Comparison of ENCODE assay signal across 1 mouse cellular context in the genomic region with DNA sequence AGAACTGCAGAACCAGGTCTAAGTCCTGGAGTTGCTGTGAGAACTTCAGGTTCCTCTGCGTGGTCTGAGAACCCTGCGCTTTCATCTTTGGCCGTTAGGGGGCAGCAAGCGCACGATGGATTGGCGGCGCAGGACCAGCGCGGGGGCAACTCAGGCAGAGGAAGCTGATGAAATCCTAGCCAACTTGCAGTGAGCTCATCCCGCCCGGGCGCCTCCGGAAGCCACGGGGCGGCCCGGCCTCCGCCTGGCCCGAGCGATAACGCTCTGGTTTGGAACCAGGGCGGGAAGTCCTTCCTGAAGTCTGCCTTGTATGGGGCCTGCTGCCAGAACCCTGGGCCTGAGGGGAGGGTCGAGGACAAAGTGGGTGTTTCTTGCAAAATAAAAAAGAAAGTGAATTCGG.
TF ChIP-seq lines count a peak whose summit lies in the region.

No protein-coding gene starts in this region.

TF ChIP-seq in CH12.LX, 34 proteins besides CTCF, POLR2A, EP300 and RAD21:
- peak; percentile 14; the same call in 1 of the 2 replicates for TF ChIP-seq ZMIZ1 (IDR thresholded peaks at IDR 0.05; ENCODE audit: low read depth, low read length)
- no peak for TF ChIP-seq USF1 (IDR thresholded peaks at IDR 0.05; ENCODE audit: low read depth, low read length)
- no peak for TF ChIP-seq ZKSCAN1 (IDR thresholded peaks at IDR 0.05; ENCODE audit: borderline replicate concordance, low read depth, low read length)
- no peak for TF ChIP-seq MAFK (IDR thresholded peaks at IDR 0.05; ENCODE audit: insufficient replicate concordance, low read length)
- TF ChIP-seq SMC3 (IDR thresholded peaks at IDR 0.05; ENCODE audit: low read depth, low read length), result peak; percentile 90
- TF ChIP-seq ELF1 (IDR thresholded peaks at IDR 0.05; ENCODE audit: low read depth, low read length), result peak; percentile 77
- TF ChIP-seq E2F4 (IDR thresholded peaks at IDR 0.05; ENCODE audit: insufficient replicate concordance, low read depth, low read length), result no peak
- no peak; the same call in 1 of the 2 replicates for TF ChIP-seq NRF1 (IDR thresholded peaks at IDR 0.05; ENCODE audit: low read depth, low read length)
- no peak; the same call in 1 of the 2 replicates for TF ChIP-seq CHD1 (IDR thresholded peaks at IDR 0.05; ENCODE audit: low read depth, low read length)
- no peak for TF ChIP-seq IRF4 (IDR thresholded peaks at IDR 0.05; ENCODE audit: low read depth, low read length)
- TF ChIP-seq NELFE (IDR thresholded peaks at IDR 0.05; ENCODE audit: low read depth, low read length), result 0 out of 2 replicates have a peak, but pooled peaks have one; percentile 55
- peak; percentile 48 for TF ChIP-seq ETS1 (conservative IDR thresholded peaks at IDR 0.05; ENCODE audit: low read depth, low read length)
- TF ChIP-seq UBTF (IDR thresholded peaks at IDR 0.05; ENCODE audit: low read depth, low read length), result 0 out of 2 replicates have a peak, but pooled peaks have one; percentile 37
- TF ChIP-seq JUN (IDR thresholded peaks at IDR 0.05; ENCODE audit: insufficient read depth, low read depth, low read length), result peak; percentile 47; the same call in 1 of the 2 replicates
- 0 out of 2 replicates have a peak, but pooled peaks have one; percentile 23 for TF ChIP-seq BHLHE40 (IDR thresholded peaks at IDR 0.05; ENCODE audit: low read depth, low read length)
- TF ChIP-seq PAX5 (IDR thresholded peaks at IDR 0.05; ENCODE audit: low read length), result no peak
- peak; percentile 29 for TF ChIP-seq HCFC1 (IDR thresholded peaks at IDR 0.05; ENCODE audit: low read depth, low read length)
- TF ChIP-seq TCF12 (IDR thresholded peaks at IDR 0.05; ENCODE audit: low read depth, low read length), result peak; percentile 77
- peak; percentile 96 for TF ChIP-seq MAZ (IDR thresholded peaks at IDR 0.05; ENCODE audit: low read depth, low read length)
- 0 out of 2 replicates have a peak, but pooled peaks have one; percentile 14 for TF ChIP-seq TBP (conservative IDR thresholded peaks at IDR 0.05; ENCODE audit: low read depth, low read length)
- TF ChIP-seq MEF2A (IDR thresholded peaks at IDR 0.05; ENCODE audit: borderline replicate concordance, low read depth, low read length), result peak; percentile 79; the same call in 1 of the 2 replicates
- TF ChIP-seq MXI1 (IDR thresholded peaks at IDR 0.05; ENCODE audit: low read depth, low read length), result no peak
- no peak for TF ChIP-seq KAT2A (IDR thresholded peaks at IDR 0.05; ENCODE audit: insufficient replicate concordance, low read length)
